8 mouse cellular contexts compared by ENCODE assay signal in genomic region chr3:50300952-50301303, GRCm38 (mm10).
DNase-seq lines count a peak whose midpoint lies in the region; ATAC-seq and TF ChIP-seq lines count a peak whose summit lies in the region.

No protein-coding gene starts in this region.

- WGBS in limb, embryonic 12.5 days = 6% methylated on average over 4 of the region's 4 CpGs
- WGBS in neural tube, embryonic 15.5 days = 5% methylated on average over 4 of the region's 4 CpGs

- TF ChIP-seq CTCF in bone marrow macrophage, adult 2 months (IDR thresholded peaks at IDR 0.05; ENCODE audit: low read depth, low read length) = 0 out of 2 replicates have a peak, but pooled peaks have one; percentile 28
- peak; percentile 52; the same call in 1 of the 2 replicates for TF ChIP-seq CTCF in embryonic fibroblast, embryonic 13.5 days (IDR thresholded peaks at IDR 0.05; ENCODE audit: borderline replicate concordance, insufficient read depth, low read length)

- no peak overlapping the region for H3K4me3 ChIP-seq in bone marrow macrophage, adult 2 months (ENCODE audit: insufficient read depth, low read length)
- H3K4me3 ChIP-seq in embryonic fibroblast, embryonic 13.5 days (ENCODE audit: insufficient read depth, low read length) = no peak overlapping the region
- no peak overlapping the region for H3K4me3 ChIP-seq in limb, embryonic 12.5 days (replicated peaks)
- no peak overlapping the region for H3K4me3 ChIP-seq in neural tube, embryonic 15.5 days (replicated peaks)

- H3K36me3 ChIP-seq in limb, embryonic 12.5 days = no peaks in the 10 kb centered on the region
- no peaks in the 10 kb centered on the region for H3K36me3 ChIP-seq in neural tube, embryonic 15.5 days

- no peak for TF ChIP-seq POLR2A in bone marrow macrophage, adult 2 months (IDR thresholded peaks at IDR 0.05; ENCODE audit: borderline replicate concordance, low read depth, low read length)
- TF ChIP-seq POLR2A in embryonic fibroblast, embryonic 13.5 days (IDR thresholded peaks at IDR 0.05; ENCODE audit: low read depth, low read length) = no peak

- H3K4me2 ChIP-seq in limb, embryonic 12.5 days = no peak overlapping the region
- no peak overlapping the region for H3K4me2 ChIP-seq in neural tube, embryonic 15.5 days

- no peak overlapping the region for H3K9ac ChIP-seq in limb, embryonic 12.5 days (replicated peaks)
- H3K9ac ChIP-seq in neural tube, embryonic 15.5 days (replicated peaks) = no peak overlapping the region

- DNase-seq in left cerebral cortex, adult 11 months (ENCODE audit: low spot score) = peak; percentile 25
- no peak for DNase-seq in left cerebral cortex, adult 8-10 months (ENCODE audit: low spot score in 2 of 2)
- DNase-seq in hindlimb bud, embryonic 11.5 days (ENCODE audit: extremely low spot score, low read depth, low spot score) = peak; percentile 70
- DNase-seq in thymus, postnatal 14 days = peak; percentile 77

- no peak overlapping the region for H3K27ac ChIP-seq in bone marrow macrophage, adult 2 months (ENCODE audit: insufficient read depth, low read depth, low read length)
- H3K27ac ChIP-seq in embryonic fibroblast, embryonic 13.5 days (ENCODE audit: insufficient read depth, low read length) = no peak overlapping the region
- H3K27ac ChIP-seq in limb, embryonic 12.5 days = no peak overlapping the region
- H3K27ac ChIP-seq in neural tube, embryonic 15.5 days (replicated peaks) = peak overlapping the region; percentile 65; the same call in 1 of the 2 replicates

- no peaks in the 10 kb centered on the region for H3K9me3 ChIP-seq in limb, embryonic 12.5 days
- H3K9me3 ChIP-seq in neural tube, embryonic 15.5 days (replicated peaks) = no peaks in the 10 kb centered on the region

- ATAC-seq in limb, embryonic 12.5 days (ENCODE audit: insufficient number of reproducible peaks, insufficient read depth, low FRiP score, low TSS enrichment, low read depth) = peak; percentile 24; the same call in 1 of the 2 replicates
- ATAC-seq in neural tube, embryonic 15.5 days (ENCODE audit: low FRiP score) = peak; percentile 63; the same call in 1 of the 2 replicates

- H3K4me1 ChIP-seq in bone marrow macrophage, adult 2 months (ENCODE audit: control insufficient read depth, insufficient read depth, low read length) = no peaks in the 10 kb centered on the region
- no peaks in the 10 kb centered on the region for H3K4me1 ChIP-seq in embryonic fibroblast, embryonic 13.5 days (ENCODE audit: control insufficient read depth, insufficient read depth, low read length)
- peaks cover 25% of the 10 kb centered on the region for H3K4me1 ChIP-seq in limb, embryonic 12.5 days (replicated peaks)
- peaks cover 23% of the 10 kb centered on the region for H3K4me1 ChIP-seq in neural tube, embryonic 15.5 days

- H3K27me3 ChIP-seq in limb, embryonic 12.5 days = no peaks in the 10 kb centered on the region
- H3K27me3 ChIP-seq in neural tube, embryonic 15.5 days (replicated peaks) = no peaks in the 10 kb centered on the region

Comparison
In these comparisons a context has a peak if more than half of its experiments do, and no peak if none do; other contexts are left out.
1. DNase-seq: peak in left cerebral cortex, adult 11 months (single experiment), hindlimb bud, embryonic 11.5 days (single experiment) and thymus, postnatal 14 days (single experiment); none in left cerebral cortex, adult 8-10 months (0 of 2).